ENCODE assay signal across 11 mouse cellular contexts in genomic region chr5:97277795-97278572, GRCm38 (mm10).
DNase-seq lines count a peak whose midpoint lies in the region; ATAC-seq and TF ChIP-seq lines count a peak whose summit lies in the region.
"Had no signal": no experiment of that assay in that cellular context is flagged by ENCODE, and none has a peak within 500 bp of the region (broad histone marks: within the 10 kb centered on the region; RNA-seq: fewer than 3 reads in every experiment).

No protein-coding gene starts in this region.

- peak; percentile 39 for DNase-seq in heart, adult 11 months
- DNase-seq in heart, embryonic 10.5 days (ENCODE audit: low spot score), result no peak
- DNase-seq in right cerebral cortex, adult 18-20 months, result peak; percentile 14
- no peak for DNase-seq in right cerebral cortex, postnatal 14 days
- peak; percentile 41 for DNase-seq in forebrain, postnatal 0 days
- no peak for DNase-seq in lung, postnatal 25 days (ENCODE audit: low spot score)
- DNase-seq: lung, adult 2 months; thymus, adult 2 months had no signal

- 75% methylated on average over 16 of the region's 16 CpGs for WGBS in heart, embryonic 10.5 days
- WGBS in forebrain, postnatal 0 days, result 35% methylated on average over 16 of the region's 16 CpGs
- 65% methylated on average over 16 of the region's 16 CpGs for WGBS in stomach, embryonic 14.5 days

- H3K27me3 ChIP-seq in heart, embryonic 10.5 days (ENCODE audit: insufficient read depth, poor library complexity, severe bottlenecking), result no peaks in the 10 kb centered on the region
- no peaks in the 10 kb centered on the region for H3K27me3 ChIP-seq in forebrain, postnatal 0 days (ENCODE audit: insufficient read depth, low read length)
- H3K27me3 ChIP-seq in stomach, embryonic 14.5 days (ENCODE audit: control insufficient read depth, insufficient read depth, low read length), result no peaks in the 10 kb centered on the region
- H3K27me3 ChIP-seq: neural tube, embryonic 13.5 days had no signal

- H3K27ac ChIP-seq in heart, embryonic 10.5 days, result no peak overlapping the region
- 0 out of 2 replicates have a peak overlapping the region, but pooled peaks have one; percentile 50 for H3K27ac ChIP-seq in forebrain, postnatal 0 days (ENCODE audit: low read depth, low read length)
- no peak overlapping the region for H3K27ac ChIP-seq in stomach, embryonic 14.5 days (ENCODE audit: low read length)
- H3K27ac ChIP-seq: neural tube, embryonic 13.5 days had no signal

- ATAC-seq in forebrain, postnatal 0 days, result peak; percentile 32
- ATAC-seq in stomach, embryonic 14.5 days (ENCODE audit: insufficient number of reproducible peaks, insufficient read depth, low FRiP score, low read depth), result no peak
- ATAC-seq in CD4-positive, CD25-positive, alpha-beta regulatory T cell, adult 4 months, result no peak

- no peaks in the 10 kb centered on the region for H3K9me3 ChIP-seq in heart, embryonic 10.5 days
- H3K9me3 ChIP-seq in forebrain, postnatal 0 days (ENCODE audit: low read length), result no peaks in the 10 kb centered on the region
- H3K9me3 ChIP-seq in stomach, embryonic 14.5 days (ENCODE audit: control insufficient read depth, low read depth, low read length), result no peaks in the 10 kb centered on the region
- H3K9me3 ChIP-seq: neural tube, embryonic 13.5 days had no signal

- no peak overlapping the region; the same call in 1 of the 2 replicates for H3K9ac ChIP-seq in forebrain, postnatal 0 days
- H3K9ac ChIP-seq in stomach, embryonic 14.5 days (replicated peaks; ENCODE audit: low read depth, low read length), result no peak overlapping the region
- H3K9ac ChIP-seq: neural tube, embryonic 13.5 days had no signal

- no peak for TF ChIP-seq CTCF in forebrain, postnatal 0 days (IDR thresholded peaks at IDR 0.05; ENCODE audit: low read depth)

- H3K4me2 ChIP-seq in forebrain, postnatal 0 days (ENCODE audit: low read depth), result peak overlapping the region; percentile 33
- H3K4me2 ChIP-seq in stomach, embryonic 14.5 days (replicated peaks; ENCODE audit: low read depth, low read length), result 0 out of 2 replicates have a peak overlapping the region, but pooled peaks have one; percentile 4
- H3K4me2 ChIP-seq: neural tube, embryonic 13.5 days had no signal

- H3K36me3 ChIP-seq in heart, embryonic 10.5 days, result no peaks in the 10 kb centered on the region
- no peaks in the 10 kb centered on the region for H3K36me3 ChIP-seq in forebrain, postnatal 0 days (ENCODE audit: insufficient read depth)
- H3K36me3 ChIP-seq in stomach, embryonic 14.5 days (ENCODE audit: control insufficient read depth, insufficient read depth, low read length), result no peaks in the 10 kb centered on the region
- H3K36me3 ChIP-seq: neural tube, embryonic 13.5 days had no signal

- H3K4me3 ChIP-seq in heart, embryonic 10.5 days, result no peak overlapping the region
- H3K4me3 ChIP-seq in forebrain, postnatal 0 days (ENCODE audit: low read depth, low read length), result peak overlapping the region; percentile 21
- H3K4me3 ChIP-seq in stomach, embryonic 14.5 days (ENCODE audit: low read depth, low read length), result no peak overlapping the region
- H3K4me3 ChIP-seq: neural tube, embryonic 13.5 days had no signal

- H3K4me1 ChIP-seq in heart, embryonic 10.5 days, result no peaks in the 10 kb centered on the region
- 0 out of 2 replicates have a peak, but pooled peaks cover 5% of the 10 kb centered on the region for H3K4me1 ChIP-seq in forebrain, postnatal 0 days (ENCODE audit: insufficient read depth)
- no peaks in the 10 kb centered on the region for H3K4me1 ChIP-seq in stomach, embryonic 14.5 days (ENCODE audit: control insufficient read depth, insufficient read depth, low read length)

Comparison
In these comparisons a context has a peak if more than half of its experiments do, and no peak if none do; other contexts are left out.
1. DNase-seq: peak in heart, adult 11 months (single experiment), right cerebral cortex, adult 18-20 months (single experiment) and forebrain, postnatal 0 days (single experiment); none in heart, embryonic 10.5 days (single experiment), right cerebral cortex, postnatal 14 days (single experiment) and lung, postnatal 25 days (single experiment).